In genomic region chr3:34172899-34173298, GRCm38 (mm10) we compare ENCODE assay signal across 13 mouse cellular contexts.
"Had no signal": no experiment of that assay in that cellular context is flagged by ENCODE, and none has a peak within 500 bp of the region (broad histone marks: within the 10 kb centered on the region; RNA-seq: fewer than 3 reads in every experiment).

No protein-coding gene starts in this region.

- H3K9me3 ChIP-seq: limb, embryonic 12.5 days; liver, embryonic 13.5 days; lung, embryonic 15.5 days had no signal

- ATAC-seq: intestine, postnatal 0 days; liver, postnatal 0 days had no signal

- H3K27ac ChIP-seq: layer of hippocampus, adult 2 months; limb, embryonic 12.5 days; liver, embryonic 13.5 days; lung, embryonic 15.5 days; stomach, postnatal 0 days had no signal

- H3K27me3 ChIP-seq: limb, embryonic 12.5 days; liver, embryonic 13.5 days; lung, embryonic 15.5 days had no signal

- H3K4me3 ChIP-seq: layer of hippocampus, adult 2 months; limb, embryonic 12.5 days; liver, embryonic 13.5 days; lung, embryonic 15.5 days had no signal

- H3K9ac ChIP-seq: limb, embryonic 12.5 days; liver, embryonic 13.5 days; liver, postnatal 0 days; lung, embryonic 15.5 days had no signal

- DNase-seq: kidney, adult 9 months; kidney, postnatal 10 days; kidney, postnatal 4 days; liver; liver, embryonic 13.5 days; liver, postnatal 0 days; thymus, adult 2 months; thymus, postnatal 25 days had no signal

- H3K36me3 ChIP-seq: limb, embryonic 12.5 days; liver, embryonic 13.5 days; lung, embryonic 15.5 days had no signal

- H3K4me1 ChIP-seq: limb, embryonic 12.5 days; liver, embryonic 13.5 days; lung, embryonic 15.5 days had no signal

- H3K4me2 ChIP-seq: limb, embryonic 12.5 days; liver, embryonic 13.5 days; lung, embryonic 15.5 days had no signal
